Mouse (Mus musculus) mouse trophoblast stem cell (cell line): ENCODE data around the gene Tmem206.

ENCODE experiments used
- in situ Hi-C, 2 experiments: fragments of 300-500 bp; cut with MseI, MboI; formaldehyde crosslinking; loops; 2 replicates in 1 of 2; 3 replicates in 1 of 2; pipeline ENCODE4 v1.15.1; 2025

The Tmem206 gene

DNA sequence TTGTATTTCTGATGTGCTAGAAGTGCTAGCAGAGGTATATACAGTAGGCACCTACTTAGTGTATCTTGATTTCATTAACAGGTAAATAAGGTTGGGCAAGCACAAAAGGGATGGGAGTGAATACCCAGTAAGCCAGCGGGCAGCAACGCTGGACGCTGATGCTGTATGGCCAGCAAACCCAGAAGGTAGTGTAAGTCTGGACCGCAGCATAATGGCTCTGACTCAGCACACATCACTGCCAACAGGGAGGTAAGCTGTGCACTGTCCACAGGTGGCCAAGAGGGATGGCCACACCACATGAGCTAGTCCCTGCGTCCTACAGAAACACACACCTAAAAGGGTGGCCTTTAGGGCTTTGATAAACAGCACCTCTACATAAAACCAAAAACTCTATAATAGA, 24.6 kb downstream of the Tmem206 start:
- in situ Hi-C loops: no loop called here

DNA sequence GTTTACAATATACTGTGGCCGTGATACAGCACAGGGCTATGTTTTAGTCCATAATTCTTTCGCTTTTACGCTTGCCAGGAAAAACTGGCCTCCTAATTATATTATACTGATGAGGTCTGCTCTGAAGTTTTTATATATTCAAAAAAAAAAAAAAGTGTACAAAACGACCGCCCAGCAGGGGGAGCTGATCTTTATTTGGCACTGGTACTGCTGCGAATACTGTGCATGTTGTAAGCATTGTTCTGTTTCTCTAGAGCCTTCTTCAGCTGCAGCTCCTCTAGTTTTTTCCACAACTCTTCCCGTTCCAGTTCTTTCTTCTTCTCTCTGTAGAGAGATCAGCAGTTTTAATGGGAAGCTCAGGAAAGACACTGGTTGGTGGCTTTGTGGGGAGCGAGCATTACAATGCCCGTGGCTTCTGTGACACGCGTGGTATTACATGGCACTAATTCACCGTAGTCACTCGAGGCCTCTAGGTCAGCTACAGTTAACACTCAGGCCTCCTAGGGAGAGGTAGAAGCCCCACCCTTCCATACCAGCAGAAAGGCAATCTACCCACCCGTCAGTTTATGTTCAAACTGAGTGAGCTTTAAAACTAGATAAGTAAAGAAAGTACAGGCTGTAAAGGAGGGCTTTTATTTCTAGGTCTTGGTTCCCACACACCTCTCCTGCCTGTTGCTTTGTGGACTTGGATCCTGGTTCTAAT, 27.2 kb downstream of the Tmem206 start:
- in situ Hi-C loops: no loop called here

DNA sequence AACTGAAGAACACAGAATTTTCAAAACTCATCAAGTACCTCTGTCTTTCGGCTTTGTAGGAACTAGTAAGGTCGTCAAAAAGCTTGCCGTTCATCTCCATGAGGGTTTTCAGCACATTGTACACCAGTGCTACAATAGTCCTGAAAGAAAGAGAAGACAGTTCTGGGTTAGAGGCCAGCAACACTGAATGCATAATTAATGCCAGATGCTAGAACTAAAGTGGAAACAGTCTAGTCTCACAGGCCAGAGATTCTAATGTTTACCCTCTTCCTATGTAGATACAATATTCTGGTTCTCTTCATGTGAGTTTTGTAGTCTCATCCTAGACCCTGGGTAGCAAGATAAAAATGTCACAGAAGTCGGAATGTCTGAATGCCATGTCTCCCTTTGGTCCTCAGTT, 28.1 kb downstream of the Tmem206 start:
- in situ Hi-C loops: no loop called here

DNA sequence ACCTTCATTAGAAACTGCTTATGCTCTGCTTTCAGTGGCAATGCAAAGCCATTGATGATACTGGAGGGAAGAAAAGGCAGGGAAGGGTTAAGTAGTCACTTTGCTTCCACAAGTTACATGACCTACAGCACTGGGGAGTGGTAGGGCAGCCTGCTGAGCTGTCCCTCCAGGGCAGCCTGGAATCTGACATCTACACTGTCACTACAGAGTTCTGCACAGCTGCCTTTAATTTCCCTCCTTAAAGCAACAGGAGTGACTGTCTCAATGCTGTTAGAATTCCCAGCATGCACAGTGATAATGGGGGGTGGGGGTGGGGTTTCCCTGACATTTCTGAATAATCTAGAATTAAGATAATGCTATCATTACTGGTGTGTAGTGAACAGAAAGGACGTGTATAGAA, 31.2 kb downstream of the Tmem206 start:
- in situ Hi-C loops: no loop called here

DNA sequence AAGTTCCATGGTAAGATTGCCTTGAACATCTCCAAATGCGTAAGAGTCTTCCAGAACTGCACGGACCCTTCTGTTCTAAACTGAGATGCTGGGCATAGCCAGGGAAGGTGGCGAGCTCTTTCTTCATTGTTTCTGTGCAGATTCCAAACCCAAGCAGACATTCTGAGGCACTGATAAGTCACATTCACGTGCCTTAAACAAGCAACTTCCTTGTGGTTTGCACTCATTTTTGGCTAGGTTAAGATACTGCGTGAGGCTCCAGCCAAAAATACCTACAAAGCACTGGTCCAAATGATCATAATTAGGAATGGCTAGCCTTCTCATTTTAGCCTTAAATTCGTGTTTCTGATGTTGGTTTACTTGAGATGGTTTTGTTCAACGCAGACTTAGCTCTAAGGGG, 33.8 kb downstream of the Tmem206 start:
- in situ Hi-C loops: no loop called here

DNA sequence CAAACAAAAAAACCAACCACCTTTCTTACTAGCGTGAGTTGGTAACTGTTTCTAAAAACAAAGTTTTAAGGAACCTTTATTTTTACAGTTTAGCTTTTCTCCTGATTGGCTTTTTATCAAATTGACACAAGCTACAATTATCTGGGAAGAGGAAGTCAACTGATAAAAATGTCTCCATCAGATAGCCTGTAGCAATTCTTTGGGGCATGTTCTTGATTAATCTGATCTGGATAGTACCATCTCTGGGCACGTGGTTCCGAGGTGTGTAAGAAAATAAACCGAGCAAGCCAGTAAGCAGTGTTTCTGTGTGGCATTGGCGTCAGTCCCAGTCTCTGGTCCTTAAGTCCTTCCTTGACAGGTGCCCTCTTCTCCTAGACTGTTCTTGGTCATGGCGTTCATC, 36.7 kb downstream of the Tmem206 start:
- in situ Hi-C loops: loop anchor here (10.0 kb wide), 2 partner anchors 172 to 192 kb away; no protein-coding TSS in a partner anchor

DNA sequence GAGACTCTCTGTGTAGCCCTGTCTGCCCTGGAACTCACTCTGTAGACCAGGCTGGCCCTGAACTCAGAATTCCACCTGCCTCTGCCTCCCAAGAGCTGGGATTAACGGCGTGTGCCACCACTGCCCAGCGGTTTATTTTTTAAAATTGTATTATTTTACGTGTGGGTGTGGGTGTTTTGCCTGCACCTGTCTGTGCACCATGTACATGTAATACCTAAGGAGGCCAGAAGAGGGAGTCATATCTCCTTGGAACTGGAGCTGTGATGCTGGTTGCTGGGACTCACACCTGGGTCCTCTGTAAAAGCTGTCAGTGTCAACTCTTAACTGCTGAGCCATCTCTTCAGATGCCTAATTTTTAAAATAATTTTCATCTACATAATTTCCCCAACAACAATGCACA, 38.8 kb downstream of the Tmem206 start:
- in situ Hi-C loops: loop anchor here (10.0 kb wide), 2 partner anchors 170 to 190 kb away; no protein-coding TSS in a partner anchor

DNA sequence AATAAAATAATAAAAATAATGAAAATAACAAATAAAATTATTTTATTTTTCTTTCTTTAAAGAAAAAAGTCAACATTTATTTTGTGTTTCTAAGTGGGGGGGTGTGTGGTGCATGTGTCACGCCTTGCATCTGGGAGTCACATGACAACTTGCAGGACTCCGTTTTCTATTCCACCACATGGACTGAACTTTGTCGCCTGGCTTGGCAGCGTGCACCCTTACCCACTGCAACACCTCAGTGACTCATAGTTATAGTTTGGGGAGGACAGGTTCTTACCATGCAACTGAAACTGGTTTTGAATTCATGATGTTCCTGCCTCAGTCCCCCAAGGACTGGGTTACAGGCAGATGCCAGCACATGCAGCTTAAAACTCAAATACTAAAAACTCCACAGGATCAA, 42.5 kb downstream of the Tmem206 start:
- in situ Hi-C loops: loop anchor here (10.0 kb wide), 2 partner anchors 167 to 187 kb away; no protein-coding TSS in a partner anchor

DNA sequence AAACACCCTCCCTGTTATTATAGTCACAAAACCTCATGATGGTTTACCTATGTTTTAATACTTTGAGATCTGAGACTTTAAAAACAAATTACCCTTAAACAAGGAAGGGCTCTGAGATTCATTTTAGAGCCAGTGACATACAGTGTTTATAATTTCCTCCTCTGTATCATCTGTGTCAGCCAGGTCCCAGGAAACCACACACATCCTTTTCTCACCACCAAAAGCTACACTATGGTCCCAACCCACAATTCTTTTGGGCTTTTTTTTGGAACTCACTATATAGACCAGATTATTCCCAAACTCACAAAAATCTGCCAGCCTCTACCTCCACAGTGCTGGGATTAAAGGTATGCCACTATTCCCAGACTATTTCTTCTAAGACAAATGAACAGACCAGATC, 43.4 kb downstream of the Tmem206 start:
- in situ Hi-C loops: loop anchor here (10.0 kb wide), 2 partner anchors 166 to 186 kb away; no protein-coding TSS in a partner anchor

DNA sequence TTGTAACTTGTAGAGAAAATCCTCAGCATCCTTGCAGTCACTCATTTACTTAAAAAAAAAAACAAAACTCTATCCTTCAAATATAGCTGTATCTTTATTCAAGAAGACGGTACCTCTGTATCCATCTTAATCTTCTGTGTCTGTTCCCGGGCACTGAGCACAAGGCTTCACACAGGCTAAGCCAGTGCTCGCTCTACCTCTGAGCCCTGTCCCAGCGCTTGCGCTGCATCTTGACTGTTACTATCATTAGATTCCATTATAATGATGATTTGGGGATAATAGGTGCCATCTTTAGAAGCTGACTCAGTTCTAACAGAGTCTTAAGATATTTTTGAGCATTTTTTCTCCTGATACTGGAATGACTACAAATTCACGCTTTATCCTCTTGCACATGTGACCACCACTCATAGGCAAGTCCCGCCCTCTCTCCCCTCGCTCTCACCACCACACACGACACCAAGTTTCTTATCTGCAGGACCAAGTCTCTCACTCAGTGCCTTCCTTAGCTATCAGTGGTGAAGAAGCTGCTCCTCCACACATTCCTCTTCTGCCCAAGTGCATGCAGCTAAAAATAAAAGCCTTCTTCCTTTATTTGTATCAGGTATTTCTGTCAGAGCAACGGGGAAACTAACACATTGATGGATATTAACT, 49.4 kb downstream of the Tmem206 start:
- in situ Hi-C loops: no loop called here

DNA sequence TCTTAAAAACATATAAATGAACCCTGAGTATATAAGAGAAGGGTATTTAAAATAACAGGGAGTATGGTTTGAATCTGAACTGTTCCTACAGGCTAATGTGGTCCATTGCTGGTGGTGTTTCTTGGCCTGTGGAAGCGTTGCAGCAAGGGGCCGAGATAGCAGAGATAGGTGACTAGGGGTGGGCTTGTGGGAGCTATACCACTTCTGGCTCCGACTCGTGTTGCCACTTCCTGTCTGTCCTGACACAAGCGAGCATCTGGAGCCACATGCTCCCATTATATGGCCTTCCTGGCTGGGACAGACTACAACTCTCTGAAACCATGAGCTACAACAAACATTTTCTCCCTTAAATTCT, 49.9 kb downstream of the Tmem206 start:
- in situ Hi-C loops: no loop called here

DNA sequence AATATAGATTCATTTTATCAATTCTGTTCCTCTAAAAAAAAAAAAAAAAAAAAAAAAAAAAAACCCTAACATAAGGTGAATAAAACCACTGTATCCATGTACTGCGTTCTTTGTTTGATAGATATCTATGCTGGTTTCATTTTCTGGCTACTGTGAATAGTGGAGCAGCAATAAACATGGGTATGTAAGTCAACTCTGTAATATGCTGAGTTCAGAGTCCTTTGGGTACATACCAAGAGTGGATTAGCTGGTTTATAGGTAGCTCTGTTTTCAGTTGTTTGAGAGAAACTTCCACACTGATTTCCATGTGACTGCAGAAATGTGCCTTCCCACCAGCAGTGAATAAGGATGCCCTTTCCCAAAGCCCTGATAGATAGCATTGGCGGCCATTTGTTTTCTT, 52.4 kb downstream of the Tmem206 start:
- in situ Hi-C loops: no loop called here

DNA sequence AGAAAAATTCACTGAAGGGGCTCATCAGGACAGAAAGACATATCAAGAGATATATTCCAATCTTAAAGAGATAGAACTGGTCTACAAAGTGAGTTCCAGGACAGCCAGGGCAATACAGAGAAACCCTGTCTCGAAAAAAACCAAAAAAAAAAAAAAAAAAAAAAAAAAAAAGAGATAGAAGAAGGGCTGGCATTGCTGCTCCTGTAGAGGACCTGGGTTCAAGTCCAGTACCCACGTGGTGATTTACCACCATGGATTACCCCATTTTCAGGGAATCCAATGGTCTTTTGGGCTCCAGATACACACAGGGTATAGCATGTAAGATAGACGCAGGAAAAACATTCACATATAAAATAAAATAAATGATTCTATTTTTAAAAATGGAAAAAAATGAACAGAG, 55.1 kb downstream of the Tmem206 start:
- in situ Hi-C loops: no loop called here

DNA sequence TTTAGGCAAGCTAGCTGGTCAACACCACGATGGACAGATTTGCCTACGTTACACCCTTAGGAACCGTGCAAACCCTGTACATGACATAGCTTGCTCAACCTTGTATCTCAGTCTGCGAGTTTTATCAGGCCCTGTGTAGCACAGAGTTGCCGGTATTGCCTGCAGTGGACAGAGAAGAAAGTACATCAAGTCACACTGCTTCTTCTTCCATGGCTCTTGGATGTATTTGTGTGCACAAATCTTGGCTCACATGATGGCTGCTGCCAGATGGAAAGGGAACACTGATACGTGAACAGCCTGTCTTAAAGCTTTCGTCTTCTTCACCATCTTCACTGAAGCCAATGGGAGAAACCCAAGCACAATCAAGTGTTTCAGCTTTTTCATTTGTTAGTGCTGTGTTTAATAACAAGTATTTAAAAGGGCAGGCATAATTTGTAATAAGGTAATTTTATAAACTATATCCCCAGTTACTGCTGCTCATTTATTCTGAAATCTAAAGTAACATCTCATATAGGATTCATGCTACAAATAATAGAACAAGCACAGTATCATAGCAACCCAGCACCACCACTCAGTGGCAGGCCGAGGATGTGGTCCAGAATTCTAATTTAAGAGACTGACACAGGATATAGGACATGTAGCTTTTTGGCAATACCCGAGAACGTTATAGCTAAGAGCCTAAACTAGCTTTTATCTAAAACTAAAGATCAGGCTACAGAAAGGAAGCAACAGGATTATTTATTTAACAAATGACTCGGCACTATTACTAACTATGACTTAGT, 56.4 kb downstream of the Tmem206 start:
- in situ Hi-C loops: no loop called here

DNA sequence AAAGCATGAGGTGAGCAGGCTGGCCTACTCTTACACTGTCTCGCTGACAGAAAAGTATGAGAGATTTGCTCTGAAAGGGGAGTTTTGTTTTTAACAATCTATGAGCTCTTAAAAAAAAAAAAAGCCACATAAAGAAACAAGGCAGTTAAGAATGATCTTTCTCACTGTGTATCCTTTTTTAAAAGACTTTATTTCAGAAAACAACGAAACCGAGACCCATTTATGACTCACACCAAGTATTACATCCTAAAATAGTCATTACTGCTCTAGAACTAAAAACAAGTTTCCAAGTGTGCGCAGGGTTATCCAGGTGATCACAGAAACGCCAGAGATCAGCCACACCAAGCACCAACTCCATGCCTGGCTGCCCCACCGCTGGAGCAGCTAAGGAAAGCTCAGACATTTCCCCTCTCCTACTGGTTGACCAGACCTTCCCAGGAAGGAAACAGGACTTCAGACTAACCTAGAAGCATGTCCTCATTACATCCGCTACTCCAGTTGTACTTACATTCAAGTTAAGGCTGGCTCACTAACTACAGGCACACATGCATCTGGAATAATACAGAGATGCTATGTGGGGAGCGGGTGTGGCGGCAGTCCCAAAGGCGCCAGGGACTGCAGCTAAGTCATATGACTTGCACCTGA, 59.2 kb downstream of the Tmem206 start:
- in situ Hi-C loops: no loop called here

DNA sequence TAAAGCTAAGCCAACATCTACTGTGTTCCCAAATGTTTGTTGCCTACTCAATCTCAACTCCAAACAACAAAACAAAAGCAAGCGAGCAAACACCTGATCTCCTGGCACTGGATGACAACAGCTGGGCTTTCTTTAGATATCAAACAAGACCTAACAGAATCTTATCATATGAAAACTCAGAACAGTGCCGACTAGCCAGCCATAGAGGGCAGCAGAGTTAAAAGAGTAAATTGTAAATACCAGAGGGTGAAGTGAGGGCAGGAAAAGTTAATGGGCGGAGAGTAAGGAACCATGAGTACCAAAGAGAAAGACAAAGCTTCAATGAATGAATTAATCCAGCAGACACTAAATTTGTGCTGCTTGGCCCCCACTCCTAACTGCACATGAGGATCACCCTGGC, 65.6 kb downstream of the Tmem206 start:
- in situ Hi-C loops: no loop called here

DNA sequence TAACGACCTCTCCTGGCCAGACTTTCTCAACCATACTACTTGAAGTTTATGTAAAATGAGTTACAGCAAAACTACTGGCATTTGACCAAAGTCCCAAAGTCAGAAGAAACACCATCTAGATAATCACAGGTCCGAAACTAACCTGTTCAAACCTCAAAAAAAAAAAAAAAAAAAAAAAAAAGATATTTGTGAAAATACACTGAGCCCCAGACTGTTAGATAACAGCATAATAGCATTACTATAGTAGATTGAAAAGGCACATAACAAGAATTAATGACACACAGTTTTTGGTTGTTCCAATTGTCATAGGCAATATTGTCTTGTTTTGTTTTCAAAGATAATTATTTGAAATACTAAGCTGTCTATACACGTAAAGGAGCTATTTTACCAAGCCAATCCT, 67.8 kb downstream of the Tmem206 start:
- in situ Hi-C loops: no loop called here

DNA sequence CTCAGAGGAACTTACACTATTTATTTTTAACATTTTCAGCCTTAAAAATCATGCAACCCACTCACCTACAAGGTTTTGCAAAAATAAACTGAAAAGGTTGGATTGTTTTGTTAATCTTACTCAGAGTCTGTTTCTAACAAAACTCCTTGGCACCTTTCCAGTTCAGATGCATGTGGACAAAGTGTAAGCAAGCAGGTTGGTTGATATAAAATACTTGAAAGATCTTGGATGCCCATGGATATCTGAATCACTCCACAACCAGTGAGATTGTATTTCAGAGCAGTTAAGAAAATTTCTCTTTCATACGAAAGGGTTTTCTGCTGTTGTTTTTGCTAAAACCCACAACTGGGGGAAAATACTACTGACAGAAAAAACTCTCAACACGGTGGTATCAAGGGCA, 68.4 kb downstream of the Tmem206 start:
- in situ Hi-C loops: no loop called here

DNA sequence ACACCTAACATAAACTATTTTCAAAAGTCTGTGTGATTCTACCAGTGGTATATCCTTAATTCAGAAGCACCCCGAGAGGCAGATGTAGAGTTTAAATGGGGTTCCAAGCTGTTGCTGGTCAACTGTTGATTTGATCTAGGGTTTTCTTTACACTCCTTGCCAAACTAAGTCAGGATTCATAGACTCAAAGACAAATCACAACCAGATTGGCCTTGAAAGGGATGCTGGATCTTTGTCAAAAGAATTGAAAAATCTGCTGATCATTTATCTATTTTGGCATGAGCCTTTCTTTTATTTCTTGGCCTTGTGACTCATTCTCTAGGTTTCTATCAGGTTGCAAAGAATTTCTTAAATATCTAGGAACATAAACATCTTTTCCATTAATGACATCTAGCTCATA, 69.5 kb downstream of the Tmem206 start:
- in situ Hi-C loops: no loop called here

DNA sequence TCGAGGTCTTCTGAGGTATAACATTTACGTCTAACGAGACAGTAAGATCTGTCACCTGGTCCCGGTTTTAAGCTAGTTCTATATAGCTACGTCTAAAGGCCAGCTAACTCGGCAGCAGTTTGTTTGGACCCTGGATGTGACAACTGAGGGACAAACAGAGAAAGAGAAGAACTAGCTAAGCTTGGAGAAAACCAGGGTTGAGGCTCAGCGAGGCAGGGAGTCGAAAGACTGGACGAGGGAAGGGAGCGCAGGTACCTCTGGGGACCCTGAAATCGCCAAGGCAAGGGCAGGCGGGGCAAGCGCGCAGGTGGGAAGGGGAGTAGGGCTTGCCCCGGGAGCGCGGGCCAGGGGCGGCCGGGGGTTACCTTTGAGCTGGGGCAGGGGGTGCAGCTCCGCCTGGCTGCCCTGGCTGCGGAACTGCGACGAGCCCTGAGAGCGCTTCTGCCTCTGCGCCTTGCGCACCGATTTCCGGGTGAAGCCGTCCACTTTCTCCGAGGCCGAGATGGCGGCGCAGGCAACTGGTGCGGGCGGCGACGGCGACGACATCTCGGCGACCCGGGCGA, 70.2 kb downstream of the Tmem206 start:
- in situ Hi-C loops: no loop called here

DNA sequence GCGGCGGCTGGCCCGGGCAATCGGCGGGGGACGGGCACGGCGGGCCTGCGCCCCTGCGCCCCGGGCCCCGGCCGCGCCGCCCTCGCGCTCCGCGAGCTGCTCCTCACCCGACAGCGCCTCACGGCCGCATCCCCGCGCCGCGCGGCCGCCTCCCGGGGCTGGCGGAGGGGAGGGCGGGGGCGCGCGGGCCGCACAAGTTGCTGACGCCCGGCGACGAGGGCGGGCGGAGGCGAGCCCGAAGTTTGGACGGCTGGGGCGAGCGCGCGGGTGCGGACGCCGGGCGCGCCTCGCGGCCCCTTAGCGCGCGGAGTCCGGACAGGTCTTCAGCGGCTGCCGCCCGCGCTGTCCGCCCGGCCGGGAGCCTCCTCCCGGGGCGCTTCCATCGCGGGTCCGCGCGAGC, 70.7 kb downstream of the Tmem206 start:
- in situ Hi-C loops: no loop called here
